Mouse (Mus musculus) MEL (cell line): ENCODE data around the gene Prpf40a. TPM values are rescaled to one million over a fixed set of nuclear protein-coding genes. Genes with fewer than 3 reads are reported as not detected.

Experiments used
- DNase-seq: peaks from one replicate; pipeline ENCODE4 v3.0.0; 2011; ENCODE audit warnings: low read depth, low spot score
- H3K27ac ChIP-seq: 2 replicates; pipeline ENCODE4 v1.5.1; 2012; ENCODE audit warnings: low read depth, mild to moderate bottlenecking, control low read depth, low read length, moderate library complexity; ENCODE audit not compliant: control insufficient read depth
- H3K27me3 ChIP-seq, 2 experiments: fragments of 150-350 bp in 1 of 2; sonication (generic) in 1 of 2; 2 replicates each; pipeline ENCODE4 v1.6.1; 2012; ENCODE audit warnings: low read length in 2 of 2, mild to moderate bottlenecking in 2 of 2, improper control_type of control experiment in 1 of 2, moderate library complexity in 1 of 2; ENCODE audit not compliant: insufficient read depth in 2 of 2, control insufficient read depth in 1 of 2
- H3K36me3 ChIP-seq, 2 experiments: 2 replicates each; pipeline ENCODE4 v1.6.1; 2012 to 2014; ENCODE audit warnings: low read length in 2 of 2, improper control_type of control experiment in 1 of 2, inconsistent platforms in 1 of 2, mild to moderate bottlenecking in 1 of 2; ENCODE audit not compliant: insufficient read depth in 2 of 2, control insufficient read depth in 1 of 2
- H3K4me1 ChIP-seq, 2 experiments: fragments of 150-350 bp in 1 of 2; sonication (generic) in 1 of 2; 2 replicates each; pipeline ENCODE4 v1.6.1; 2012; ENCODE audit warnings: low read length in 2 of 2, improper control_type of control experiment in 1 of 2, mild to moderate bottlenecking in 1 of 2; ENCODE audit not compliant: insufficient read depth in 2 of 2, control insufficient read depth in 1 of 2
- H3K4me3 ChIP-seq, 2 experiments: fragments of 150-350 bp in 1 of 2; sonication (generic) in 1 of 2; 2 replicates each; pipeline ENCODE4 v1.5.1; 2012; ENCODE audit warnings: low read depth in 2 of 2, low read length in 2 of 2, mild to moderate bottlenecking in 2 of 2, moderate library complexity in 2 of 2, control low read depth in 1 of 2, improper control_type of control experiment in 1 of 2; ENCODE audit not compliant: control insufficient read depth in 1 of 2, insufficient read depth in 1 of 2
- H3K79me2 ChIP-seq: 2 replicates; pipeline ENCODE4 v1.6.1; 2012; ENCODE audit warnings: mild to moderate bottlenecking, low read length, moderate library complexity; ENCODE audit not compliant: control insufficient read depth, poor library complexity, insufficient read depth
- H3K9ac ChIP-seq: 2 replicates; pipeline ENCODE4 v1.6.1; 2012; ENCODE audit warnings: low read depth, mild to moderate bottlenecking, control low read depth, low read length, moderate library complexity; ENCODE audit not compliant: control insufficient read depth, poor library complexity, severe bottlenecking
- H3K9me3 ChIP-seq: fragments of 150-350 bp; sonication (generic); replicated peaks from 2 replicates; pipeline ENCODE4 v1.6.1; 2012; ENCODE audit warnings: mild to moderate bottlenecking, low read length, improper control_type of control experiment, moderate library complexity; ENCODE audit not compliant: insufficient read depth
- ELF1 ChIP-seq: IDR thresholded peaks from 2 replicates; pipeline ENCODE4 v1.6.1; 2014; ENCODE audit warnings: low read depth, mild to moderate bottlenecking, inconsistent platforms, low read length, improper control_type of control experiment, moderate library complexity
- ETS1 ChIP-seq: IDR thresholded peaks from 2 replicates; pipeline ENCODE4 v1.6.1; 2012; ENCODE audit warnings: low read depth, mild to moderate bottlenecking, inconsistent platforms, low read length, improper control_type of control experiment, moderate library complexity
- JUND ChIP-seq: IDR thresholded peaks from 2 replicates; pipeline ENCODE4 v1.6.1; 2011; ENCODE audit warnings: low read depth, mild to moderate bottlenecking, improper control_type of control experiment, low read length
- KAT2A ChIP-seq: conservative IDR thresholded peaks from 2 replicates; pipeline ENCODE4 v1.6.1; 2012; ENCODE audit warnings: low read depth, low read length, improper control_type of control experiment, inconsistent platforms
- MAFK ChIP-seq: IDR thresholded peaks from 2 replicates; pipeline ENCODE4 v1.6.1; 2011; ENCODE audit warnings: low read depth, mild to moderate bottlenecking, low read length, improper control_type of control experiment, borderline replicate concordance
- MAZ ChIP-seq: IDR thresholded peaks from 2 replicates; pipeline ENCODE4 v1.6.1; 2012; ENCODE audit warnings: low read depth, mild to moderate bottlenecking, inconsistent platforms, low read length, improper control_type of control experiment
- MEF2A ChIP-seq: IDR thresholded peaks from 2 replicates; pipeline ENCODE4 v1.6.1; 2014; ENCODE audit warnings: low read depth, mild to moderate bottlenecking, inconsistent platforms, low read length, improper control_type of control experiment; ENCODE audit not compliant: poor library complexity, insufficient replicate concordance, severe bottlenecking; ENCODE audit errors: extremely low read depth
- MXI1 ChIP-seq: IDR thresholded peaks from 2 replicates; pipeline ENCODE4 v1.6.1; 2011; ENCODE audit warnings: mild to moderate bottlenecking, low read depth, low read length, improper control_type of control experiment
- NRF1 ChIP-seq: IDR thresholded peaks from 2 replicates; pipeline ENCODE4 v1.6.1; 2014; ENCODE audit warnings: low read depth, mild to moderate bottlenecking, inconsistent platforms, low read length, improper control_type of control experiment, moderate library complexity; ENCODE audit not compliant: poor library complexity, insufficient read depth, severe bottlenecking
- POLR2A ChIP-seq, 2 experiments: IDR thresholded peaks; 2 replicates each; pipeline ENCODE4 v1.6.1; 2011 to 2012; ENCODE audit warnings: low read length in 2 of 2, mild to moderate bottlenecking in 2 of 2, control low read depth in 1 of 2, improper control_type of control experiment in 1 of 2, low read depth in 1 of 2, moderate library complexity in 1 of 2; ENCODE audit not compliant: control insufficient read depth in 1 of 2, insufficient read depth in 1 of 2, poor library complexity in 1 of 2
- RAD21 ChIP-seq: IDR thresholded peaks from 2 replicates; pipeline ENCODE4 v1.6.1; 2011; ENCODE audit warnings: mild to moderate bottlenecking, low read depth, low read length, improper control_type of control experiment
- RCOR1 ChIP-seq: IDR thresholded peaks from 2 replicates; pipeline ENCODE4 v1.6.1; 2012; ENCODE audit warnings: low read depth, mild to moderate bottlenecking, inconsistent platforms, low read length, improper control_type of control experiment
- SIN3A ChIP-seq: IDR thresholded peaks from 2 replicates; pipeline ENCODE4 v1.6.1; 2012; ENCODE audit warnings: low read length, improper control_type of control experiment, inconsistent platforms
- TCF12 ChIP-seq: IDR thresholded peaks from 2 replicates; pipeline ENCODE4 v1.6.1; 2014; ENCODE audit warnings: low read depth, mild to moderate bottlenecking, inconsistent platforms, low read length, improper control_type of control experiment, moderate library complexity
- UBTF ChIP-seq: IDR thresholded peaks from 2 replicates; pipeline ENCODE4 v1.6.1; 2012; ENCODE audit warnings: low read depth, mild to moderate bottlenecking, inconsistent platforms, low read length, improper control_type of control experiment, moderate library complexity, borderline replicate concordance; ENCODE audit not compliant: insufficient read depth
- USF1 ChIP-seq: IDR thresholded peaks from 2 replicates; pipeline ENCODE4 v1.6.1; 2014; ENCODE audit warnings: low read depth, mild to moderate bottlenecking, inconsistent platforms, low read length, improper control_type of control experiment, moderate library complexity
- USF2 ChIP-seq, 2 experiments: IDR thresholded peaks; 2 replicates each; pipeline ENCODE4 v1.6.1; 2011 to 2012; ENCODE audit warnings: improper control_type of control experiment in 2 of 2, low read length in 2 of 2, borderline replicate concordance in 1 of 2, inconsistent platforms in 1 of 2, low read depth in 1 of 2, mild to moderate bottlenecking in 1 of 2; ENCODE audit not compliant: insufficient read depth in 1 of 2
- ZC3H11A ChIP-seq: IDR thresholded peaks from 2 replicates; pipeline ENCODE4 v1.6.1; 2012; ENCODE audit warnings: low read depth, mild to moderate bottlenecking, inconsistent platforms, low read length, improper control_type of control experiment
- ZMIZ1 ChIP-seq: IDR thresholded peaks from 2 replicates; pipeline ENCODE4 v1.6.1; 2012; ENCODE audit warnings: low read depth, mild to moderate bottlenecking, inconsistent platforms, low read length, improper control_type of control experiment, moderate library complexity
- ZNF384 ChIP-seq: IDR thresholded peaks from 2 replicates; pipeline ENCODE4 v1.6.1; 2012; ENCODE audit warnings: low read depth, mild to moderate bottlenecking, inconsistent platforms, low read length, improper control_type of control experiment
- polyA plus RNA-seq, 2 experiments: library from polyadenylated mRNA; stranded (reverse) in 1 of 2; unstranded in 1 of 2; fragments of >175 nt in 1 of 2; fragments of >200 nt in 1 of 2; gene quantifications; 2 replicates each; pipeline versions ENCODE4 v1.2.1 to v1.2.4; 2012; ENCODE audit warnings: low replicate concordance in 2 of 2, low read depth in 1 of 2; ENCODE audit not compliant: insufficient read length in 2 of 2, insufficient read depth in 1 of 2, missing spikeins in 1 of 2
- total RNA-seq: library from RNA; depleted of rRNA; stranded (reverse); fragments of 300-350 nt; gene quantifications from 2 replicates; pipeline ENCODE4 v1.2.3, GENCODE M21; 2012

The Prpf40a gene
- total and polyA plus RNA-seq, 3 experiments = 82.9 to 98.5 (median 94.9) TPM

DNA sequence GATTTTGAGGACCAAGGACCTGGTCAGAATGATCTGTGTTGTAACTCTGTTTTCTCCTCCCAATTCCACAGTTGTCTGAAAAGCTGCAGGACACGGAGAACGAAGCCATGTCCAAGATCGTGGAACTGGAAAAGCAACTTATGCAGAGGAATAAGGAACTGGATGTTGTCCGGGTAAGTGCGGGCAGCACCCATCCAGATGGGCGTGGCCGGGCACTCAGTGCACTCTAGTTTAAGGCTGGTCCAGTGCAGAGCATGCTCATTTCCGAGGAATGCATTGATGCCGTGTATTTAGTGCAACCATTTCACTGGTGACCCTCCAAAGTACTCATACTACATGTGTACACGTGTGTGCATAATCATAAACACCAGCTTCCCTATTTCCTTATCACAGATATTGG, 85.7 kb downstream of the Prpf40a start:
- H3K9me3 ChIP-seq = no peaks in the 10 kb centered on the region
- no peaks in the 10 kb centered on the region for H3K36me3 ChIP-seq
- H3K79me2 ChIP-seq = no peaks in the 10 kb centered on the region
- no peak overlapping the region for H3K9ac ChIP-seq
- H3K27ac ChIP-seq = no peak overlapping the region
- H3K27me3 ChIP-seq = no peaks in the 10 kb centered on the region
- TF ChIP-seq ZMIZ1 (no peak), JUND (no peak), POLR2A (IDR thresholded peaks at IDR 0.05; ENCODE audit: control insufficient read depth in 1 of 2, insufficient read depth in 1 of 2, low read depth in 1 of 2, low read length in 2 of 2, poor library complexity in 1 of 2) (no peak), TCF12 (no peak), MAFK (no peak), MXI1 (no peak), MAZ (no peak), USF2 (IDR thresholded peaks at IDR 0.05; ENCODE audit: borderline replicate concordance in 1 of 2, insufficient read depth in 1 of 2, low read depth in 1 of 2, low read length in 2 of 2) (no peak), MEF2A (no peak)
- no peak for DNase-seq
- H3K4me3 ChIP-seq = no peak overlapping the region
- no peaks in the 10 kb centered on the region for H3K4me1 ChIP-seq

DNA sequence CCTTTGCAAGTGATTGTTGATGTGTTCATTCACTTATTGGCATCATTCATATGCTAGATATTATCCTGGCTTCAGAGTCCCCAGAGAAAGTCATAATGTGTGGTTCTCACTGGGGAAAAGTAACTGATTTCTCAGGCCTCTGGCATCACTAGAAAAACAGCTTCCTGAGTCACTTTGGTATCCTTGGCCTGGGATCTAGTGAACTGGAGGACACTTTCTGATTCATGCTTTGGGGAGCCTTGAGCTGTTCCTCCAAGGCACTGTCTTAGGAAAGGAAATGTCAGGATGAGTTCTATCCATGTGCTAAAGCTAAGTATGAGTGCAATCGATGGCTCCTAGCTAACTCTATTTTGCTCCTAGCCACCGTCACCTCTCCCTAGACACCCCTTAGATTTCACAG, 88.2 kb downstream of the Prpf40a start:
- Histone ChIP-seq H3K27ac (no peak overlapping the region), H3K9me3 (no peaks in the 10 kb centered on the region), H3K79me2 (no peaks in the 10 kb centered on the region), H3K36me3 (no peaks in the 10 kb centered on the region), H3K4me1 (no peaks in the 10 kb centered on the region), H3K4me3 (no peak overlapping the region), H3K9ac (no peak overlapping the region), H3K27me3 (no peaks in the 10 kb centered on the region)
- DNase-seq = no peak
- TF ChIP-seq MEF2A (no peak), MAZ (no peak), KAT2A (no peak), USF1 (no peak), TCF12 (no peak), RCOR1 (no peak), ZMIZ1 (no peak), ELF1 (no peak), NRF1 (no peak), UBTF (no peak), ZNF384 (no peak), ZC3H11A (no peak), ETS1 (no peak), SIN3A (no peak), RAD21 (no peak)
